Mouse (Mus musculus) ovary, postnatal 10 days (tissue): Measurements from ENCODE around the gene Ptprn2.

ENCODE experiments used
- DNase-seq: peaks from one replicate; pipeline ENCODE4 v3.0.0; 2022; ENCODE audit warnings: low spot score

The Ptprn2 gene

DNA sequence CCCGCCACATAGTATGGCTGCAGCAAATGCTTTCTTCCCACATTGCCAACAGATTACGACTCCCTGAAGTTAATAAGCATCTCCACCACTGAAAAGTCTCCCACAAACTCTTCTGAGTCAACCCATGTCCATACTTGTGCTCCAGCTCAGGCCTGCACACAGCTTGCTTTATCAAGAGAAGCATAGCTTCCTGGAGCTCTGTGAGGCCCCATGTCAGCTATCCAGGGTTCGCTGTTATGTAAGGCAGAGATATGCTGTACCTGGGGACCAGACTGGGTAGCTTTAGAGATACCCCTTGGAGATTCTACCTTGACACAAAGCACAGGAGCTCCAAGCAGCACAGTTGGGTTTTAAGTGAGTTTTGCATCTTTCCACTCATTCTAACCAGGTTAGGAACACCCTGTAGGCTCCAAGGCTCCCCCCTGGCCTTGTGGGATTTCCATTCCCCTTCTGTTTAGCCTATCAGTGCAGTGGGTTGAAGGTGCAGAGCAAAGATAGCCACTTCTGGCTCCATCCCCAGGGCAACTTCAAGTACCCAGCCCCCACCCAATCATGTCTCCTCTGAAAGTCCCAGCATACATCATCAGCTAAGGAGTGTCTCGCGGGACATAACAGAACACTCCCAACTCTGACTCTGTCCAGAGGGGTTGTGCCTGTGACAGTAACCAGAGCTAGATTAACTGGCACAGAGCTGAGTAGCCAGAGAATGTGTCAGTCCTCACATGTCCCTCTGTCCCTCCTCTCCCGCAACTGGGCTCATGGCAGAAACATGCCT is 572.9 kb downstream of the Ptprn2 start:
- DNase-seq, result no peak

GRCm38 (mm10) chr12:117058975-117059374 is 573.5 kb downstream of the Ptprn2 start:
- no peak for DNase-seq

GRCm38 (mm10) chr12:117077664-117078063 is 592.1 kb downstream of the Ptprn2 start:
- no peak for DNase-seq

GRCm38 (mm10) chr12:117078945-117079344 is 593.4 kb downstream of the Ptprn2 start:
- no peak for DNase-seq

DNA sequence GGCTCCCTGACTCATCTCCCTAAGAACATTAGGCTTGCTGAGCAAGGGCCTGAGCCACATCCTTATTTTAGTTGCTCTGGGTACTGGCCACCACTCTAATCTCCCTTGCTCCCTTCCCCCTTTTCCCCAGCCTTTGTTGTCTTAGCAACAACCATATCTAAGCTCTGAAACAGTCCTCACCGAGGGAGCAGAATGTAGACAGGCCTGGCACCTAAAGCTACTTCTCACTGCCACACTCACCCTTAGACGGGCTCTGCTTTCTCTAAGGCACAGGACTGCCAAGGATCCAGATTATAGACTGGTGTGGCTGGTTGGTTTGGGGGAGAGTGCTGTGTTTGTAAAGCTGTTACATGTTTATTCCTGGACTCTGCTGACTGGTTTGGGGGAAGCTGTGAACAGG is 594.2 kb downstream of the Ptprn2 start:
- DNase-seq, result no peak

DNA sequence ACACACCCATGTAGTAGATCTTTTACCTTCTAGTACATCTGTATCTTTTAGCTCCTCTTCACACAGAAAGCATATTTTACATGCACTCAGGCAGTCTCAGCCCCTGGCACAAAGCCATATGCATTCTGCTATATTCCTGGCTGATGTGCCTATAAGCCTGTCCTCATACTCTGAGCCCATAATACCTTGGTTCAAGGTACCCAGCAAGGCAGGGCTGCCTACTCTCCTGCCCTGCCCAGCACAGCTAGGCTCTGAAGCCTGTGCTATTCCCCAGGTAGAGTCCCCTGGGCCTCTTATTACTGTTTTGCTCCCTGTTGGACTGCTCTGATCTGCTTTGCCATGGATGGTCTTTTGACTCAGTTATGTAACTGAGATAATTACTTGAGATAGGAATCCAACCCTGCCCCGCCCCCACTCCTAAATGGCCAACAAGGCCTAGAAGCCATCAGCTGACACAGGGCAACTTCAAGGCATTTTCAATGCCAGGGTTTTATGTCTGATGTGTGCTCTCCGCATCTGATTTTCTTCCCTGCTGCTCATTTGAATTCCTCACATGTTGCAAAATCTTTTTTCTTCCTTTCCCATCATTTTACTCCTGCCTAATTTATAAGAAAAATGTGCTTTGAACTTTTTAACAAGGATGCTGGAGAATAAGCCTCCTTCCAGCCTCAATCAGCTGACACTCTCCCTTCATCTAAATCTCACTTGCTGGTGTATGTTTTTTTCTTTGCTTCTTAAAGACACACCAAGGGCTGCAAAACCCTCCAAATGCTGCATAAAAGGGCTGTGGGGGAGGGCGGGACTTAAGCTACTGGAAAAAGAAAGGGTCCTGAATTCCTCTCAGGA is 598.6 kb downstream of the Ptprn2 start:
- DNase-seq, result no peak

GRCm38 (mm10) chr12:117084702-117085409 is 599.3 kb downstream of the Ptprn2 start:
- DNase-seq, result no peak

DNA sequence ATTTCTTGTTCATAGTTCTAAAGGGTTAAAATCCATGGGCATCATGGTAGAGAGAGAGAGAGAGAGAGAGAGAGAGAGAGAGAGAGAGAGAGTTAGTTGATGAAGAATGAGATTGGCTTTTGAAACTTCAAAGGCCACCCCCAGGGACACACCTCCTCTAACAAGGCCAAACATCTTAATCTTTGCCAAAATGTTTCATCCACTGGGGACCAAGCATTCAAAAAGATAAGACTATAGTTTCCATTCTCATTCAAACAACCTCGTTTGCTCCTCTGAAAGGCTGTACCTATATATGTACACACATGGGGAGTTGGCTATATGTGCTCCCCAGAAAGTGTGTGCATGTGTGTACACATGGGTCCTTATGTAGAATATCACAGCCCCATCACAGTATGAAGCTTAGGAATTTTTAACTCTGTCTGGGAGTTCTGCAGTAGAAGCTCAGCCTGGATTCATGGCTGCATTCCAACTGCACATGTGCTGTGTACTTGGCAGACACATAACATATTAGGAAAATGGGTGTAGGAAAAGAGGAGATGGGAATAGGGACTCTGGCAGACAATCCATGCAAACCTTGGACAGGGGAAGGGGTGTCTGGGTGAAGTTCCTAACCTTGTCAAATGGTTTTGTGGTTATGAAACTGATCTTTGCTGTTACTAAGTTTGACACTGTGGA is 600.3 kb downstream of the Ptprn2 start:
- DNase-seq, result no peak

DNA sequence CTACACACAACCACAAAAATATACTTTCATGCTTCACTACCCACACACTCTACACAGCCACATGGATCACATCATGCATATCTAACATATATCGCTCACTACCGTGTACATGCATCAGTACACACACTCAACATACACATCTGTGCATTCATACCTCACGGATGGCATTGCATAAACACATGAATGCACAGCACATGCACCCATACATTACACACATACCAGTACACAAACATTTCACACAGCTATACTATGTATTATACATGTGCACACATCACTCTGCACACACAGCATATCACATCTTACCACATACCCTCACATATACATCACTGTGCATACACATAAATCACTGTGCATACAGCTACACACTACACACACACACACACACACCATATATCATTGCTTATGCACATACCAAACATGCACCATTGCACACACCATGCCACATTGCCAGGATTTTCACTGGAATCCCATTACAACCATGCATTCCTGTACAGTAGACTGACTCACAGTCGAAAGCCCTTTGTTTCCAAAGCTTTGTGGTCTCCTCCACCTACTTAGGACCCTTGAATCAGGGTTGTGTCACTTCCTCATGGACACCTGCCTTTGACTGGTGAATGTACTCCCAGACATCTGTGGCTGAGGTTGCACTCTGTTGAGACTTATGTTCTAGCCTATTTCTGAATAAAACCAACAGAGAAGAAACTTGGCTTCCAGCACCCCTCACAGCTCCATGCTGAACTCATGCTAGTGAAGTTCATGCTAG is 607.0 kb downstream of the Ptprn2 start:
- no peak for DNase-seq

DNA sequence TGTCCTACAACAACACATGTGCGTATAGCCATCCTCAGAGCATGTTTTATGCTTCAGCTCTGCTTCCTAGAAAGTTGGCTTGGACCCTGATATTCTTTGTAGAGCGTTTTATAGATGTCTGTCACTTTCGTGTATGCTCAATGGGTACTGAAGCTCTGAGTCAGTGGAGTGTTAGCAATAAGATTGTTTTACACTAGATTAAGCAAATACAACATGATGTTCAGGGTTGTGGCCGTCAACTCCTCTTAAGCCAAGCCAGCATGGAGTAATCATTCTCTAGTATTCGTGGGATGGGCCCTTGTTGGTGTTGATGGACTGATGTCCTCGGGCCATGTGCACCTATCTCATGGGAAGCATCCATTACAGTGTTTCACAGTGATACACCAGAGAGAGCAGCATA is 610.4 kb downstream of the Ptprn2 start:
- no peak for DNase-seq

GRCm38 (mm10) chr12:117098295-117098694 is 612.8 kb downstream of the Ptprn2 start:
- no peak for DNase-seq

DNA sequence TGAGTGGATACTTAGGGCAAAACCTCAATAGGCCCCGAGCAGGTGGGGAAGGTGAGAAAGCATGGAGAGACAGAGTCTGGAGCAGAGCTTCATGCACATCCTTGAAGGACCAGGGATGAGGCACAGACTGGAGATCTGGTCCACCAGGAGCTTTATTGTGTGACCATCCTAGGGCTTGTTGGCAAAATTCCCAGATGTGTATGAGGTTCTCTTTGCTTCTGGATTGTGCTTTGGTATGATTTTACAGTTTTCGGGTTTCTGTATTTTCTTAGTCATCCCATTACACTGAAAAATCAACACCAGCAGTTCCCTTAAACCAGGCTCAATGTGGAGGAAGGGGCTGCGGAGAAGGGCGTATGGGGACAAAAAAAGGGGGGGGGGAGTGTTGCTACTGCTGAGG is 621.2 kb downstream of the Ptprn2 start:
- DNase-seq, result no peak

DNA sequence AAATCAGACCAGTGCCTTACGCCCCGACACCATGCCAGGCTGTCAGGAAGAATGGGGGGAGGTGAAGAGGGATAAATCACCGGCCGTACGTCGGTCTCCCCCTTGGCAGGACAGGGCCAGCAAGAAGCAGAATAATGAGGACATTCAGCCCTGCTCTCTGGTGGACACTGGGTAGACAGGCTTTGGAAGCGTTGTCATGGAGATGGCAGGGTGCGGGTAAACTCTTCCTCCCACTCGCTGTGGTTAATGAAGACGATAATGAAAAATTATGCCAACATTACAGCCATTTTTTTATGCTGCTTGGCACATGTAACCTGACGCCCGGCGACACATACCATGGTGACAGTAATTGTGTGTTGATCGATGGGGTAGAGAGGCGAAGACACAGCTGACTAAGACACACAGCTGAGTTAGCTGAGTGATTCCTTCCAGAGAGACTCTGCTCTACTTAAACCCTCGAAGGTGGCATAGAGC is 621.7 kb downstream of the Ptprn2 start:
- DNase-seq, result no peak

DNA sequence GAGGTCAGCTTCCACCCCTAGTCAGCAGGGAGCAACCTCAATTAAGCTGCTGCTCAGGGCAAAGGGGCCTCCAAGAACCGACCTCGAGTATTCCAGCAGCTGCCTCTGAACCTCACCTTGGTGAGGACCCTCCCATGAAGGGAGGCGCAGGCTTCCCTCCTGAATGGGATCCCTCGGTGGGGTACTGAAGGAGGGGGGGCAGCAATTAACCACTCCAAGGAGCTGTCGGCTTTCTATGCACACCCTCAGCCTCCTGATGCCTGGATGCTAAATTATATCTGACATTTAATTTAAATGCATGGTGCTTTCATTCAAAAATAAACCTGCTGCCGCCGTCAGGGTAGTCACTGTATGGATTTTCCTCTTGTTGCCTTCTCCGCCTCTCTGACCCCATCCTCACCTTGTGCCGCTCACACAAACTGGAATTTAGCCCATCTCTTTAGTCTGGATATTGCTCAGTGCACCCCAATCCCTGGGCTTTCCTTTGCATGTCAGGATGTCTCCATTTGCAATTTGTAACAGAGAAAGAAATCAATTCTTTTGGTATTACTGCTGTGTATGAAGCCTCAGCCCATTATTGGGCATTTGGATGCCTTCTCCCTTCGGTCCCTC is 629.8 kb downstream of the Ptprn2 start:
- DNase-seq, result no peak

DNA sequence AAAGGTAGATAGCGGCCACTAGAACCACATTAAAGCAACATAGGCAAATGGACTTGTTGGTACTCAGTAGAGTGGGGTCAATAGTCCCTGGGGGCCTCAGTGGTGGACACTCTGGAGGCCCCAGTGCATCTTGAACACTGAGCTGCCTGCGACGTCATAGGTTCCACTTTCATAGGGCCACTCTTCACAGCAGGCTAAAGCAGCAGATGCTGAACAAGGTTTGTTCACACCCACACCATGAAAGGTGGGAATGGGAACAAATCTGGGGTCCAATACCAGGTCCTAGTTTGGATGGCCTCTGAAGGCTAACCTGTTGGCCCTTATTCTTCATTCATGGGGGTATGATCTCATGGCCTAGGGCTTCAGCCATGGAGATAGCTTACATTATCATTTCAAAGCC is 641.6 kb downstream of the Ptprn2 start:
- no peak for DNase-seq

DNA sequence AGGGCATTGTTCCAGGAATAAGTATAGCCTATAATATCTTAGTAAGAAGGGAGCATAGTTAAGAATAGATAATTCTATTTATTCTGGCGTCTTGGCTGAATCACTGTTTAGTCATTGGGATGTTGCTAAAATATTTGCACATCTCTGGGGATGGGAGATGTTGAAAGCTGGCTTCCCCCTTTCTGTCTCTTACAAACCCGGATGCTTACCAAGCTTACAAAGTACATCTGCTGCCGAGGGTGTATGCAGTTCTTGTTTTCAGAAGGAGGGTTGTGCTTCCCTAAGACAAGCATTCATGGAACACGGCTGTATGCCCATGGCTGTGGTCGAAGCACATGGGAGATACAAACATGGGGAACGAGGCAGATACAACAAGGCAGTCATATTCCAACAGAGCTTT is 642.0 kb downstream of the Ptprn2 start:
- no peak for DNase-seq

DNA sequence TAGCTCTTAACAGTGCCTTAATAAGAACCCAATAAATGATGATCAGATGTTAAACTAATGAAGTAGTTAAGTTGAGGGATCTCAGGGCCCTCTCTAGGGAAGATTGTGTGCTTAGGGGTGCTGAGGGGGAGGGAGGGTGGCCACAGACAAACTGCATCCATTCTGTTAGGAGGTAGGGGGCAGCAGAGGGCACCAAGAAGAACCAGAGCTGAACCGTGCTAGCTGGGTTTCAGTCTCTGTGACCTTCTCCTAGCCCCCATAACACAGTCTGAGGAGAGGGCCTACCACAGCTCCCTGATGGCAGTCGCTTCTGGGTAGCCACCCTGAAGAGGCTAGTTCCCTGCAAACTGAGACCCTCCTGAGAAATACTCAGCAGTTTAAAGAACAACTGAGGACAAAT is 646.6 kb downstream of the Ptprn2 start:
- DNase-seq, result no peak

DNA sequence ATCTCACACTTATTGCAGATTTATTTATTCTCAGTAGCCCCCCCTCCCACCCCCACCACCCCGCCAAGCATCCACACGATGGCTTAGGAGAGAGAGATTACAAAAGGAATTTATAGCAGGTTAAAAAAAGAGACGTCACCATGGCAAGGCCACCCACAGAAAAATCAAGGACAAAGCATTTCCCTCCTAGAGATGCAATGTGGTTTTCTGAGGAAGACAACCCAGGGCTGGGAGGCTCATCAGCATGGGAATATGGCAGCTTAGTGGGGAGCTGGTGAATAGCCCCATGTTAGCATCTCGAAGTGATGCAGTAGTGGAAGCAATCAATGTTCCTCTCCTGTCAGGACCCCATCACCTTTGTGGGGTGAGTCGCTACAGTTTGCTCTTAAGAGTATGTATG is 649.7 kb downstream of the Ptprn2 start:
- no peak for DNase-seq

GRCm38 (mm10) chr12:117136472-117137010 is 651.0 kb downstream of the Ptprn2 start:
- DNase-seq, result no peak

DNA sequence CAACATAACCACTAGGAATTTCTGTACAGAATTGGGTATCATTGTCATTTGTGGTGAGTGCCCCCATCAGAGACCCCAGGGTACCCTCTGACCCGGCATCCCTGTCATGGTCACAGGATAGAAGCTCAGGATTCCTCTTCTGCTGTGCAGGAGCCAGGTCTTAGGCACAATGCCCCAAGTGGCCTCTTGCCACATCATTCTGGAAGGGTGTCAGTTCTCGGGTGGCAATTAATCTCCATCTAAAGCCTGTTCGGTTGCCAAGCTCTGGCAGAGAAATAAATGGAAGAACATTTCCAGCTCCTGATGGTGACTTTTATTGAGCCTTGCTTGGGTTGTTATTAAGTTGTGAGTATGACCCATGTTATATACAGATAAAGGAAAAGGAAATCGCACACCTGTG is 655.4 kb downstream of the Ptprn2 start:
- DNase-seq, result no peak

- no peak for DNase-seq
Observed at GRCm38 (mm10) chr12:117141394-117141793, 655.9 kb downstream of the Ptprn2 start.
